Mouse (Mus musculus) ZHBTc4 (cell line): ENCODE results near the gene Pnpla2.
A peak's percentile ranks its signal among the peaks of the same experiment; 100 is the strongest.

Experiments used
- DNase-seq: peaks from one replicate; pipeline ENCODE4 v3.0.0-alpha.2; 2011; ENCODE audit warnings: low read depth, low spot score

The Pnpla2 gene

DNA sequence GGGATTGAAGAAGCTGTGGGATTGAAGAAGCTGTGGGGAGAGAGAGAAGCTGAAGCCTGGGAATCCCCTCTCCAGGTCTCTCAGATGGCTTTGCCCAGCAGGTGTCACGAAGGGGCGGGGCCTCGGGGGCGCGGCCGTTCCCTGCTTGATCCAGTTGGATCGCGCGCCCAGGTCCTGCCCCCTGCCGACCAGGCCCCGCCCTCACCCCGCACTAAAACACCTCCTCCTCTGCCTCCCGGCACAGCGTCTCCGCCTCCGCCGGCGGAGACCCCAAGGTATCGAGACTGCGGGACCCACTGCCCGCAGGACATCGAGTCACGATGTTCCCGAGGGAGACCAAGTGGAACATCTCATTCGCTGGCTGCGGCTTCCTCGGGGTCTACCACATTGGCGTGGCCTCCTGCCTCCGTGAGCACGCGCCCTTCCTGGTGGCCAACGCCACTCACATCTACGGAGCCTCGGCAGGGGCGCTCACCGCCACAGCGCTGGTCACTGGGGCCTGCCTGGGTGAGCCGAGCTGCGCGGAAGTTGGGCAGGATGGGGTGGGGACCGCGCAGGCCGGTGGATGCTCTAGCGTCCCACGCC, at the start of gene Pnpla2:
Pnpla2 (plus strand) TSS at position 232 of the 585 bp plus-strand sequence.
- DNase-seq: peak; percentile 98

DNA sequence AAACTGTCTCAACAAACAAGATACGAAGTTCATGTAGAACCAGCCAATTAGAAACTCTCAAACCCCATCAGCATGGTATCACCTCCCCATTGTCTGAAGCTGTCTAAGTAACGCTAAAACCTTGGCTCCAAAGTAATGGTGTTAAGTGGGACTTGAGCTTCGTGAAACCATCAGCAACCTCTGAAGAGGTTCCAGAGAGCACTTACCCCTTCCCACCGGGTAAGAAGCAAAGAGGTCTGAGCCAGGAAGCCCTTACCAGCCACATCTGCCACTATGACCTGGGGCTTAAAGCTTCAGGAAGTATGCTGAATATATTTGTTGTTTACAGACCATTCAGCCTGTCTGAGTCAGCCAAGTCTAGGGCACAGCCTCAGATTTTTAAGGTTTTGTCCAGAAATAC, 49.5 kb upstream of the Pnpla2 start:
- DNase-seq: no peak

DNA sequence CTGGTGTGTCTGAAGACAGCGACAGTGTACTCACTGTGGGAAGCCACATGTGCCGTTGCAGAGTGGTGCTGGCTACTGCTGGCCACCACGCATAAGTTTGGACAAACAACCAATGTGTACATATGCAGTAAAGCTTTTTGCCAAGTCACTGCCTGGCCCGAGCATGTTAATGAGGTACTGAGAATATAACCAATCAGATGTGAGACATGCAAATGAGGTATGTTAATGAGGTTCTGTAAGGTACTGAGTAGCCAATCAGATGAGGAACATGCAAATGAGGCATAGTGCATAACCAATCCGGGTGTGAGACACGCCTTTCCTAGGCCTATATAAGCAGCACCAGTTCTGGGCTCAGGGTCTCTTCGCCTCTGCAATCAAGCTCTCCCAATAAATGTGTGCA, 47.3 kb upstream of the Pnpla2 start:
- DNase-seq: peak; percentile 55

DNA sequence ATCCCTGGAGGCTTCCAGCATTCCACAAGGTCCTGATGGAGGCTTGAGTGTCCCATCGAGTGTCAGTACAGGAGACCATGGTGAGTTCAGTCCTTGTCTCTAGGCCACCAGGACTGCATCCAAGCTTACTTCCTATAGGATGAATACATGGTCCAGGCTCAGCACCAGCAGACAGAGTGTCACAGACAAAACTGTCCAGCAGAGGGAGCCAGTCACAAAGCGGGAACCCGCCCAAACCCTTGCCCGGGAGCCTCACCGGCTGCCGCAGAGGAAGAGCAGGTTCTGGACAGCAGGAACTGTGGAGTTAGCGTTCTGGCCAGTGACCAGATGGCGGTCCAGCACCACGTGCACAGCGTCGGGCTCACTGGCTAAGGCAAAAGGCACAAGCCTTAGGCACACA, 46.2 kb upstream of the Pnpla2 start:
- peak; percentile 92 for DNase-seq

DNA sequence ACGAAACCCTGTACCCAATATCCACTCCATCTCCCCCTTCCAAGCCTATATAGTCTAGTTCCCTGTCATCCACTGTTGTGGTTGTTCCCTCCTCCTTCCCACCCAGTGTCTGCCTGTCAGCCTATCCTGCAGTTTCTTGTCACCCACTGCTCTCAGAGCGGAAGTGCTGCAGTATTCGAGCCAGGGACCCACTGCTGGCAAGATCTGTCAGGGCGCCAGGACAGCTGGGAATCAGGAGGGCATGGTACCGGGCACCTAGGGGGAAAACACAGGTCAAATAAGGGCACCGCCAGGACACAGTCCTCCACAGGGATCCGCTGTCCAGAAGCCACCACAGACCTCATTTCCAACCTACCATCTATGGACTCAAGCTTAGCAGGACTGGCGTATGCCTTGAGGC, 44.4 kb upstream of the Pnpla2 start:
- no peak for DNase-seq

DNA sequence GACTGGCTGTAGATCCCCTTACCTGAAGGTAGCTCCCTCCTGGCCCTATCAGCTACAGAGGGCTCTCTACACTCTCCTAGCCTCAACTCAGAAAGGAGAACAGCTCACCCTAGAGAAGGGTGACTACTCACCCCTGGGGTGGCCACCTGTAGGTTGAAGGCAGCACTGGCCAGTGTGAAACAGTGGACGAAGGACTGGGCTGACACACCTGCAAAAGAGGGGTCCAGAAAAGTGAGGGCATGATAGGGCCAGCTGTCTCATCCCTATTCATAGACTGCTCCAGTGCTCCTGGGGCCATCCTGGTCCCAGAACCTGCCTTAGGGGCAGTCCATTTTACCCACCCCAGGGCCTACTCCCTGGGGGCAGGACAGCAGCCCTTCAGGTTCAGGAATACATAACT, 43.3 kb upstream of the Pnpla2 start:
- no peak for DNase-seq

DNA sequence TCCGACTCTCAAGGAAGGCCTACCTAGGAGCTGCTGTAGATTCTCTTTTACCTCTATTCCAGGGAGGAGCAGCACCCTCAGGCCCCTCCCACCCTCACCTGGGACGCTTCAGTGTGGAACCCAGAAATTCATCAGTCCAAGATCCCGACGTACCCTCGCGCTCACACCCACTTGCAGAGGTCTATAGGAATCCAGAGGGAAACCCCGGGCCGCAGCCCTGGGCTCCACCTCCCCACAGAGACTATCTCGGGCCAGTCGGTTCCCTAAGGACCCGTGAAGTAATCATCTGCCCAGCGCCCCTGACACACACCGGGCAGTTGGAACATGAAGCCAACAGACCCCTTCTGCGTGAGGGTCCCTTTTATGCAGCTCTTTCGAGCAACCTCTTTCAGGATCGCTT, 41.7 kb upstream of the Pnpla2 start:
- DNase-seq: peak; percentile 47

DNA sequence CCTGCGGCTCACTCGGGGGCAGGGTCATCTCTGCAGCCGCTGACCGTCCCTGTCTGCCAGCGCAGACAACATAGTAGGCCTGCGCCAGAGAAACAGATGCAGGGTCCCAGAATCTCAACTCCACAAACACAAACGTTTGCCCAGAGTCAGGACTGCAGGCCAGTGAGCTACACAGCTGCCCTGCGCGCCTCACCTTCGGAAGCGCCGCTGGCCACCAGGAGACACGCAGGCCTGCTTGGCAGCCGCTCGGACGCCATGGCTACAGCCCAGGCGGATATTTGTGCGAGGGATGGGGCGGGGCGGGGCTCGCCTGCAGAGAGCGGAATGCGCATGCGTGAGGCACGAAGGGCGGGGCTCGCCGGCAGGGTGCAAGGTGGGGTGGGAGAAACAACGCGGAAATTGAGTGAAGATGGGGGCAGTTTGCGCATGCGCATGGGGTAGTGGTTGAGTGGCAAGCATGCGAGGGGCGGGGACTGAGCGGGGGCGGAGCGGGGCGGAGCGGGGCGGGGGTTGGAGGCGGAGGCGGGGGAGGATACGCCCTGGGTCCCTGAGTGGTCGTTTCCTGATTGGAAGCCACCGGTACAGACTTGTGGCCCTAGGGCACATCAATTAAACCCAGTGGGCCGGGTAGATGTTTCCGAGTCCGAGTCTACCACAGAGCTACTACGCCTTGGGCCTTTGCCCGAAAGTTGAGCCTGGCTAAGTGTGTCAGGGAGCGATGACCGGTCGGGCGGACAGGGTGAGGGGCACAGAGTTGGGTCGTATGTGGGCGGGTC, 41.0 kb upstream of the Pnpla2 start, which contains the start of gene Gatd1:
Gatd1 (minus strand) TSS at position 328 of the 776 bp plus-strand sequence.
- peak; percentile 99 for DNase-seq

DNA sequence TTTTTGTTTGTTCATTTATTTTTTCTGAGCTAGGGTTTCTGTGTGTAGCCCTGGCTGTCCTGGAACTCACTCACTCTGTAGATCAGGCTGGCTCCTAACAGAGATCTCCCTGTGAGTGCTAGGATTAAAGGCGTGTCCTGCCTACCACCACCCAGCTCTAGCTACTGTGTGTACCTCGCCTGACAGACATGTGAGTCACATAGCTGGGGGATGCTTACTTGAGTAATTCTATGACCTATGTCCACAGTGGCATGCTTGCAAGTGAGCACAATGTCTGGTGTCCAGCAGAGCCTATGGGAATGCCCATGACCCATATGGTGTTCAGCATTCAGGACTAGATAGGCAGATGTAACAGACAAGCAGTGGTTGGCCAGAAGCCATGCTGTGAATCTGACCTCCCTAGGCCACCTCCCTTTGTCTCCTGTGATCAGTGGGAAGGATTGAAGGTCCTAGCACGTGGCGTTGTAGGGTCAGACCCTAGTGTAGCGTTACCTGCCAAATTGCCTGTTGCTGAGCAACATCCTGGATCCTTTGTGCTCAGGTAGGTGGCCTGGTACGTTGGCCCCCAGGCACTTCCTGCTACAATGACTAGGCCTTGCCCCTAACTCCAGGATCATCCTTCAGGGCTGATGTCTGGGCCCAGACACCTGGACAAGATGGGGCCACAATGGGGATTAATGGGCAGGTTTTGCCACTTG, 38.7 kb upstream of the Pnpla2 start:
- DNase-seq: peak; percentile 42

DNA sequence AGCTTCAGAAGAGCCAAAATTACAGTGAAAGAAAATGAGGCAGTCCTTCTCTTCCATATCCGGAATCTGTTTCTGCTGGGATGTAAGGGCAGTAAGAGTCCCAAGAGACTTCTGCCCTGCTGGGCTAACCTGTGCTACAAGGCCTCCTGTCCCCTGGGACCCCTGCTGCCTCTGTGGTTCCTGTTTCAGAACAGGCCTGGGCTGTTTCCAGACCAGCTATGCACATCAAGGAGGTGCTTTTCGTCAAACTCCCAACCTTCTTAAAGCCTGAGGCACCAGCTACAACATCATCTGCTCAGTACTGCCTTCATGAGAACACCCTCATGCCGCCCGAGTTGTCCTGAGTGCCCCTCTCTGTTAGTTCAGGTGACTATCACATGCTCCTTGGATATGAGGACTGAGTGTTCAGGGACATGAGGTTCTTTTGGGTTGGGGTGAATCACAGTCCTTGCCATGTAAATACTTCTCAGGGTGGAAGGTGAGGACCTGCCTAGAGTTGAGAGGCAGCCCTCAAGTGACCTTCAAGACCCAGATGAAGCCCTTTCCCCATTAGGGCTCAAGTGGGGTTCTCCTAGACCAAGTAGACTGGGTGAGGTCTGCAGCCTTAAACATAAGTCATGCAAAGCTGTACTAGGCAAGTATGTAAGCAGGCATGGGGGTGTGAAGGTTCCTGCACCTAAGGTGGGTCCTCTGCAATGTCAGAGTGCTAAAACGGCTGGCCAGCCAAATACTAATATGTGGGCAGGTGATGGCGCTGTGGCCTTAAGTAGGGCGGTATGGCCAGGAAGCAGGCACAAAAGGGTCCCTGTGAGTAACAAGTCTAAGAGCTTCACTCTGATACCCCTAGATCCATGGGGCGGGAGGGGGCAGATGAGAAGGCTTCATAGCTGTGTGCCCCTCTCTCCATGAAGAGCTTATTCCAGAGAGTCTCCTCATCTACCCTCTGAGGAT, 37.0 kb upstream of the Pnpla2 start:
- DNase-seq: no peak

DNA sequence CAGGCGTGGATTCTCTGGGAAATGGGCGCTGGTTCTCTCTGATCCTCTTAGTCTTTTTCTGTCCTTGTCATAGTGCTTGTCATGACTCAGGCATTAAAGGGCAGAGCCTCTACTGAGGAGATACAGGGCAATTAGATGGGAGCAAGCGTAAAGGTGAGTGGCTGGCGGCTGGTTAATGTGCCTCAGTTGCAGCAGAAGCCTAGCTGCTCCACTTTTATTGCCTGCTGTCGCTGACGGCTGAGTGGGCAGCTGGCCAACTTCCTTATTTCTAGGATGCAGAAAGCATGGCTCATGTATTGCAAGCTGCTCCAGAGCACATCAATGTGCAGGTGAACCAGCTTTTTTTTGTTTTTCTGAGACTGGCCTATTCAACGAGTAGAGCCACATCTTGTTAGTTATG, 36.0 kb upstream of the Pnpla2 start:
- DNase-seq: no peak

DNA sequence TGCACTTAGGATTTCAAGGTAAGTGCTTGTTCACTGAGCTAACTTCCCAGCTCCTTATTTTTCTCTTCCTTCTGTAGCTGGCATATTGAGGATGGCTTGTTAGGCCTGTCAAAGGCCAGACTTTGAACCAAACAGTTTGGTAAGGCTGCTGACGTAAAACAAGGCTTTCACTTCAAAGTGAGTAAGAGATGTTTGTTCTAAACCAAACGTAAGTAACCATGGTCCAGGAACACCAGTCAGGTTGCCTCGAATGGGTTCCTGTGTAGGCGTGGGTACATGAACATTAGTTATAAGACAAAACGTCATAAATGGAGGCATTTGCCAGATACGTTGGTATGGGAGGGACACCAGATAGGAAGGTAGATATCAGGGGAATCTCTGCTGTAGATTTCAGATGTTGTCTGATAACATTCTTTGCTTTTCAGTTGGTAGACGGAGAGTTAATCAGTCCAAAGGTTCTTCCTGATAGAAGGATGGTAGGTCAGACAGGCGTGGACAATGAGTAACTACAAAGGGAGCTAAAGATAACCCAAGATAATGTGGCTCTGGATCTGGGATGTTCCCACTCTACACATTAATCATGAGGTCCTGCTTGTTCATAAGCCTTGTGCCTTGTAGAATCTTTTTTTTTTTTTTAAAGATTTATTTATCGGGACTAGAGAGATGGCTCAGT, 34.8 kb upstream of the Pnpla2 start:
- DNase-seq: no peak

DNA sequence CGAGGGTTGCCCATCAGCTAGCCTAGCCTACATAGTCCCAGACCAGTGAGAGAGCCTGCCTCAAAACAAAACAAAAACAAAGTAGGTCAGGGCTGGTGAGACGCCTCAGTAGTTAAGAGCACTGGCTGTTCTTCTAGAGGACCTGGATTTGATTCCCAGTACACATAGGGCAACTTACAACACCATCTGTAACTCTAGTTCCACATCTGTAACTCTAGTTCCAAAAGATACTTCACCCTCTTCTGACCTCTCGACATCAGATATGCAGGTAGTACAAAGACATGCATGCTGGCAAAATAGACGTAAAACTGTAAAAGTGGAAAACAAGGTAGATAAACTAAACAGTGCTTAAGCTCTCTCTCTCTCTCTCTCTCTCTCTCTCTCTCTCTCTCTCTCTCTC, 31.2 kb upstream of the Pnpla2 start:
- DNase-seq: no peak

DNA sequence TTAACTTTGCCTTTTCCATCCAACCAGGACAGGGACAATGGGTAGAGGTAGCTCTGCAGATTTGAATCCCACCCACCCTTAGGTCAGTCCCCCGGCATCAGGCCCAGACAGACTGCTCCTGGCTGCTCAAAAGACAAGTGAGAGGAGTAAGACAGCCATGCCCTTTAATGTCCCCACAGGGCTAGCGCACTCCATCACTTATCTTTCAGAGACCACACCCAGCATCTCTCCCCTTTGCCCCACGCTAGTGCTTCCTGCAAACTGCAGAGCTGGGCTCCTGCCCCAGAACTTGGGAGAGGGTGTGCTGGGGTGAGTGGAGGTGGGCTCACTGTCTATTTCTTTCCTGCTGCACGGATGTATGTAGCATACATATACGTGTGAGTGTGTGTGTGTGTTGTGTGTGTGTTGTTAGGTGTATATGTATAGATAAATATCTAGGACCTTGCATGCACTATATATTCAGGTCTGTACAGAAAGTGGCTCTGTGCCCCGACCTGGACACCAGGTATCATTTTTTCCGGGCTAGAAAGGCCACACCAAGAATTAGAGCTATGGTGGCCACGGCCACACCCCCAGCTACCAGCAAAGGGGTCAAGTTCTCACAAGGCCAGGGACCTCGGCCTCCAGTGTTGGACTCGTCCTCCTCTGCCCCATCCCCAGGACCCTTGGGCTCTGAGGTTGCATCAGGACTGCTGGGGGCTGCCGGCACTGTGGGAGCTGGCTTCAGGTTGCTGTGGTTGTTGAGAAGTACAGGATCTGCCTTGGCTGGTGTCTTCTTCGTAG, 27.9 kb upstream of the Pnpla2 start:
- DNase-seq: no peak

DNA sequence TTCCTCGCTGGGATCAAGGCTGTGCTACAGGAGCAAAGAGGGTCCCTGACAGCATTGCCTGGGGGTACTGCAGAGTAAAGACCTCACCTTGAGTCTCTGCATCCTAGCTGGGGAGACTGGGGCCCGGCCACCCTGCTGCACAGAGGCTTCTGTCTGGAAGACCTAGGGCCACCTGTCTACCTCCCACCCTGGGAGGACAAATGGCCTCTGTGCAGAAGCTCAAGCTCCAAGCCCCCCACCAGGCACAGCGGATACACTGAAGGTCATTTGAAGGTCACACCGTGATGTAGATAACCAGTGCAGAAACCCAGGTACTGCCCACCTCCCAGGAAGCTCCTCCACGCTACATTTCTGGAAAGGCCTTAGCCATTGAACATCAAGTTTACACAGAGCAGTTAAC, 26.3 kb upstream of the Pnpla2 start:
- DNase-seq: no peak

DNA sequence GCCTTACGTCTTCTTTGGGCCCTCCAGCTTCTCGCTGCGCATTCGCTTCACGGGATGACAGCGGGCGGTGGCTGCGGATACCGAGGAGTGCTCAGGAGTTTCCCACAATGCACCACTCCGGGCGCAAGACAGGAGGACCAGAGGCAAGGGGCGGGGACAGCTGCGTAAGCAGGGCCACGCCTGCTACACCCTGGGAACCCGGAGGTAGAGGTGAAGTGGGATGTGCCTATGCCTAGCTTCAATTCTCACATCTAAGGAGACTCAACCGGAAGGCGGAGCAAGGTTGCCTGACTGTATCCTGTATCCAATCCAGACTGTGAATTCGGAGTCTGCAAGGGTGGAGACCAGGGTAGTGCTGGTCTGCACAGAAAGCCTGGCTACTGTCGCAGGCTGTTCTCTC, 25.7 kb upstream of the Pnpla2 start, which contains the start of gene Cend1:
Cend1 (minus strand) TSS at position 182 of the 400 bp plus-strand sequence.
- peak; percentile 93 for DNase-seq

DNA sequence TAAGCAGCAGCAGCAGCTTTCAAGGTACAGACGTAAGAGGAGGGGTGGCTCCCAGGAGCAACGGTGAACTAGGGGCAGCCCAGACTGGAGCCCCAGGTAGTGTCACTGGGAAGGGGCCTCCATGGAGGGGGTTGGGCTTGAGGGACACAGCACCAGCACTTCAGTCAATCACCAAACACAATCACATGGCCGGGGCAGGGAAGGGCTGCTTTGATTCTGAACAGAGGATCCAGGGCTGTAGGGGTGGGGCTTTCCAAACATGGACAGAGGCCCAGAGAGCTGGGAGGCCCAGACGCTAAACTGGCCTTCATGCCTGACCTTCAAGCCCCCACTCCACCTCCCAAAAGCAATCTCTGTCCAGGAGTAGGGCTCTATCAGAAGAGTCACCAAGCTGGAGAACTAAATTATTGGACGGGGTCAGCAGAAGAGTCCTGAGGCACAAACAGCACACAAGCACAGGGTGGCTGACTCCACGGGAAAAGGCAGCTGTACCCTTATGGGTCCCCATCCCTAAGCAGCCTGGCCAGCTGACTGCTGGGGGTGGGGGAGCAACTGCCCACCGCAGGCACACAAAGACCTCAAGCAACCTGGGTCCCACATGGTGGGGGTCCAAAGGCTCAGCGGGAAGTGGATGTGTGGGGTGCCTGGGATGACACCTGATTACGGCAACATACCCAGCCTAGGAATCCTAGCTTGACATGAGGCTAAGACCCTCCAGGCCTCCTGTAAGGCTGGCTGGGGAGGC, 25.0 kb upstream of the Pnpla2 start:
- no peak for DNase-seq

DNA sequence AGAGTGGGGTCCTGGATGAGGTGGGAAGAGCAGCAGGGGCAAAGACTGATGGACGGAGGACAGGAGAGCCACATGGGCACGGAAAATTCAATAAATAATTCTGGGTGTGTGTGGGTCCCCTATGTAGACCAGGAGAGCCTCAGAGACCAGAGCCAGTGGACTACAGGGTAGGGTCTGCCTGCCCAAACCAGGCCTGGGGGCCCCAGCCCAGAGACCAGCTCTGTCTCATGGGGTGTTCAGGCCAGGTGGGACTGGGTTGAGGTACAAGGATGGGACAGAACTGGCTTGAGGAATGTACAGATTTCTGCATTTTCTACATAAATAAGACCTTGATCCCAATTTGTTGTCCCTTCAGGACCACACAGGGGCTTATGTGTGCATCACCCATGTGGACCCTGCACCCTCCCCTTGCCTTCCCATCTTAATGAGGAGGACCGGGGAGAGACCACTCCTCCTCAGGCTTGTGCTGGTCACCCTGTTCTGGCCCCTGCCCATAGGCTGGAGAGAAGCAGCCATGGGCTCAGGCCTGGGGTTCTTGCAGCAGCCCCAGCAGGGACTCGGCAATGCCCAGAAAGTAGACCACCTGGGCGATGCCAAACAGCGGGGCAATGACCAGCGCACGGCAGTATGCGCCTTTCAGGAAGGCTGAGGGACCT, 24.3 kb upstream of the Pnpla2 start:
- no peak for DNase-seq
